Mouse (Mus musculus) gastrocnemius, postnatal 14 days (tissue): ENCODE data around the gene Ndufs4. TPM values are rescaled to one million over a fixed set of nuclear protein-coding genes. Genes with fewer than 3 reads are reported as not detected.

Experiments used
- DNase-seq: peaks from one replicate; pipeline ENCODE4 v3.0.0; 2021; ENCODE audit warnings: mixed read lengths
- intact Hi-C: fragments of 180-260 bp; cut with DNase I; formaldehyde crosslinking; loops from one replicate; pipeline ENCODE4 v1.15.1; 2025; ENCODE audit warnings: low total_unique reads
- long read RNA-seq, 2 experiments: library from polyadenylated mRNA; stranded (forward); transcript quantifications; one replicate each; pipeline ENCODE4 v2.0.0; 2021
- total RNA-seq, 2 experiments: library from RNA; stranded (reverse); gene quantifications; 2 replicates each; pipeline ENCODE4 v1.2.3; 2021

Ndufs4 gene
- 100 to 1,000 TPM; 338 to 393 TPM for total RNA-seq
- long read RNA-seq, experiment 1, transcript Ndufs4-201 (5 exons, 1,698 nt): major isoform, 263 of 272 reads
- long read RNA-seq, experiment 1, partial matches to known transcripts: 5 of 272 reads
- long read RNA-seq, experiment 1, other reads (novel, unspliced or antisense): 1 of 272 reads
- long read RNA-seq, experiment 2, transcript Ndufs4-201 (5 exons, 1,698 nt): major isoform, 268 of 280 reads
- long read RNA-seq, experiment 2, partial matches to known transcripts: 3 of 280 reads
- long read RNA-seq, experiment 2, other reads (novel, unspliced or antisense): 6 of 280 reads

GRCm38 (mm10) chr13:114388211-114388965, at the start of gene Ndufs4:
Gene Ndufs4 (minus strand): TSS chr13:114388258.
- intact Hi-C loops: no loop called here
- no peak for DNase-seq

GRCm38 (mm10) chr13:114432491-114432890, 44.4 kb upstream of the Ndufs4 start:
- intact Hi-C loops: no loop called here
- DNase-seq: no peak

DNA sequence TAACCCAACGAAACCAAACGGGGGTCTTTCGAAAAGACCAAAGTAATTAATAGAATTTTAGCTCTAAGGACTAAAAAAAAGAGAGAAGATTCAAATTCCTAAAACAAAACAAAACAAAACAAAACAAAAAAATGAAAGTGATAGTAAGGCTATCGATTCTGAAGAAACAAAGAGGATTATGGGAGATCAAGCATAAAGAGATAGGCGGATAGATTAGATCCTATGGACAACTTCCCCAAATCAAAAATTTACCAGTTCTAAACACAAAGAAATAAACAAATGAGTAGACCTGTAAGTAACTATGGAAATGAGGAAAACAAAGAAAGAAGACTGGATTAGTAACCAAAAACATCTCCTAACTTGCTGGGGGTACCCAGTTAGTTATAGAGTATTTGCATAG, 37.2 kb upstream of the Ndufs4 start:
- intact Hi-C loops: no loop called here
- no peak for DNase-seq

- DNase-seq: no peak
- intact Hi-C loops: no loop called here
Observed at GRCm38 (mm10) chr13:114420235-114420634, 32.2 kb upstream of the Ndufs4 start.

DNA sequence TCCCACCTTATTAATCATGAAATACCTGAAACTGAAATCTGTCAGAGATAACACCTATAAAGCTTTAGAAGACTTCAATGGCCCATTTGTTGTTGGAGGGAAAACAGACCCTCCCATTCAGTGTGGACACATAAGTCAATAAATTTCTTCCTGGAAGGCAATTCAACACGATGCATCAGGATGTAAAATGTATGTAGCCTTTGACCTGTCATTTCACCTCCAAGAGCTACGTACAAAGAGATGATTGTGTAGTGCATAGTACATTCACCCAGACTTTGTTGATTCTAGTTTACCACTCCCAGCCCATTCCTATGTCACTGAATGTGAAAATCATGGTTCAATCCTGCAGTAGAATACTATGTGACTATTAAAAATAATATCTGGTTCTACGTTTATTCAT, 31.3 kb upstream of the Ndufs4 start:
- DNase-seq: no peak
- intact Hi-C loops: no loop called here

DNA sequence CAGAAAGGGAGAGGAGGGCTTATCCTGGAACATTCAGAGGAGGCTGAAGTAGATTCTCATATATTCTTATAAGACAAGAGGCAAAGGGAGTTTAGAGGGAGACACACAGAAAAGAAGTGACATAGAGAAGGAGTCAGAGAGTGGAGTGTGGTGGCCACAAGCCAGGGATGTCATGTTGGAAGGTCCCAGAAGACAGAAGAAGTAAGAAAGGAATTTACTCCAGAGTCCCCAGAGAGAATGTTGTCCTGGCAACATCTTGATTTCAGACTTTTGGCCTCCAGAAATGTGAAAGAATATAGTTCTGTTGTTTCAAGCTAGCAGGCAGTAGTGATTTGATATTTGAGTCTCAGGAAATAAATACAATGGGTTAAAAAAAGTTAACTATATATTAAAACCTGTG, 24.3 kb upstream of the Ndufs4 start:
- DNase-seq: no peak
- intact Hi-C loops: no loop called here

GRCm38 (mm10) chr13:114406866-114407265, 18.8 kb upstream of the Ndufs4 start:
- DNase-seq: no peak
- intact Hi-C loops: no loop called here

GRCm38 (mm10) chr13:114406424-114406823, 18.4 kb upstream of the Ndufs4 start:
- intact Hi-C loops: no loop called here

GRCm38 (mm10) chr13:114405100-114405715, 17.1 kb upstream of the Ndufs4 start:
- intact Hi-C loops: no loop called here
- peak; percentile 10 for DNase-seq

More at GRCm38 (mm10) chr13:114406424-114406823, 18.4 kb upstream of the Ndufs4 start:
- DNase-seq: no peak

GRCm38 (mm10) chr13:114398906-114399305, 10.8 kb upstream of the Ndufs4 start:
- intact Hi-C loops: no loop called here
- no peak for DNase-seq

DNA sequence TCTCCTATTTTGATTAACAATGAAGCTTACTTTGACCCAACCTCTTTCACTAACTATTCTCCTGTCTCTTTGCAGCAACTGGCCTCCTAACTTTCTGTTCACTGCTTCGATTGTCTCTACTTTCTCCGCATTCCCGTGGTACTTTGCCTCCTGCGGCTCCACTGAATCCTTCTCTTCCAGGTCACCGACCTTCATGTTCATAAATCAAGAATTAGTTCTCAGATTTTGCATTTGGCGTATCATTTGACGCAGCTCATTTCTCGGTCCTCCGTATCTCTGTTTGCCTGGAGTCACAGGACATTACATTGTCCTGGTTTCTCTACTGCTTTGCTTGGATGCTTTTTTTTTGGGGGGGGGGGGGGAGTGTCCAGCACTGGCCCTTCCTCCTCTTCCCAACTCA, 9.2 kb upstream of the Ndufs4 start:
- intact Hi-C loops: no loop called here

GRCm38 (mm10) chr13:114396863-114397262, 8.8 kb upstream of the Ndufs4 start:
- DNase-seq: no peak
- intact Hi-C loops: no loop called here

More for the DNA sequence above, 9.2 kb upstream of the Ndufs4 start:
- no peak for DNase-seq

DNA sequence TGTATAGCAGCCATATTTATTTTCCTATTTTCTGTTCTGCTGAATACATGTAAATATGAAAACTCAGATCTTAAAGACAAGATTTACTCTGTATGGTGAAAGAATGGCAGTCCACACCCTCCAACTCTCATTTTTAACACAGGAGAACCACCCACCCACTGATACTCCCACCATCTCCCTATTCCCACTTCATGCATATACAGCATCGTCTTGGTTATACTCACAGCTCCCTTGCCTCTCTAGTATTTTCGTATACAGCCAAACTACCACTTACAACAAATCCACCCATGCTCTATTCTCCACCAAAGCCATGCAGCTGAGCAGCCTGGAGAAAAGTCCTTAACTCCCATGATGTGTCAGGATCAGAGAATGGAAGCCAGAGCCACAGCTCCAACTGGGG, 6.7 kb upstream of the Ndufs4 start:
- intact Hi-C loops: no loop called here

DNA sequence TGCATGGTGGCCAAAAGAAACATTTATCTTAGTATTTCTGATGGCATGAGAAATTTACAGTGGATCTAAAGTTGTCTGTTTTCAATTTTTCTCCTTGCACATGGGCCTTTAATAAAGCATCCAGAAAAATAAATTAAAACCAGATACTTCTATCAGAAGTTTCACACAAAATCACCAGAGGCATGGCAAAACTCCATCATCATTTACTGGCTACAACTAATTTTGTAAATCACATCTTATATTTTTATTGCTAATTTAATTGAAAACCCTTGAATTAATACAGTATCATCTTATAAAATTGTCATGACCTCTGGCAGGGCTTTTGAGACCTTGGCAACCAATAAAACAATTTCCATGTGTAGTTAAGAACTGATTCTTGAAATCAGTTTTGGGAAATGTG, 4.4 kb upstream of the Ndufs4 start:
- intact Hi-C loops: no loop called here
- no peak for DNase-seq

More for the DNA sequence above, 6.7 kb upstream of the Ndufs4 start:
- no peak for DNase-seq

- peak; percentile 92 for DNase-seq
- intact Hi-C loops: no loop called here
Observed at GRCm38 (mm10) chr13:114387521-114388171, 412 bp downstream of the Ndufs4 start.

GRCm38 (mm10) chr13:114387074-114387487, 977 bp downstream of the Ndufs4 start:
- intact Hi-C loops: no loop called here
- no peak for DNase-seq

- intact Hi-C loops: no loop called here
- no peak for DNase-seq
Observed at GRCm38 (mm10) chr13:114376511-114376910, 11.5 kb downstream of the Ndufs4 start.

DNA sequence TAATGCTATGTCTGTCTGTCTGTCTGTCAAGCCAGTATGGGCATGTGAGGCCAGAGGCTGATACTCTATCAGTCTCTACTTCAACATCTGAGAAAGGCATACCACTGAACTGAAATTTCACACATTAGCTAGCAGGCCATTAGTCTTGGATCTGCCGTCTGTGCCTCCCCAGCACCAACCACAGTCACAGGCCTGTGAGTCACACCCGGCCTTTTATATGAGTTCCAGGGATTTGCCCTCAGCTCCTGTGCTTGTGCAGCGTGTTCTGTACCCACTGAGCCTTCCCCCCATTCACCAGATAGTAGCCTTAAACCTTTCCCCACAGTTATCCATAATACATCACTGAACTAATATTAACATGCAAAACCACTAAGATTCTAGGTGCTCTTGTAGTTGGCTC, 26.0 kb downstream of the Ndufs4 start:
- intact Hi-C loops: no loop called here
- DNase-seq: no peak

GRCm38 (mm10) chr13:114351321-114351946, 36.6 kb downstream of the Ndufs4 start:
- intact Hi-C loops: no loop called here
- DNase-seq: no peak
